Mouse (Mus musculus) cerebellum, adult 2 months (tissue): ENCODE results near the gene Satb2. TPM values are rescaled to one million over a fixed set of nuclear protein-coding genes. Genes with fewer than 3 reads are reported as not detected.

Experiments
- DNase-seq, 2 experiments: peaks; one replicate each; pipeline ENCODE4 v3.0.0; 2021
- H3K27ac ChIP-seq: fragments of 200-500 bp; 2 replicates; pipeline ENCODE4 v1.5.1; 2012; ENCODE audit warnings: low read length, control low read depth, inconsistent platforms; ENCODE audit not compliant: insufficient read depth
- H3K27me3 ChIP-seq: fragments of 200-500 bp; 2 replicates; pipeline ENCODE4 v1.6.1; 2012; ENCODE audit warnings: inconsistent platforms, mild to moderate bottlenecking, low read length, moderate library complexity; ENCODE audit not compliant: control insufficient read depth, insufficient read depth
- H3K4me1 ChIP-seq: fragments of 200-500 bp; 2 replicates; pipeline ENCODE4 v1.6.1; 2011; ENCODE audit warnings: low read length; ENCODE audit not compliant: control insufficient read depth, insufficient read depth
- H3K4me3 ChIP-seq: fragments of 200-500 bp; replicated peaks from 2 replicates; pipeline ENCODE3; 2011; ENCODE audit warnings: mild to moderate bottlenecking, low read depth, low read length, control low read depth; ENCODE audit not compliant: insufficient read depth
- CTCF ChIP-seq: fragments of 200-500 bp; IDR thresholded peaks from 2 replicates; pipeline ENCODE4 v1.5.1; 2011; ENCODE audit warnings: low read depth, mild to moderate bottlenecking, control low read depth, low read length, moderate library complexity, borderline replicate concordance; ENCODE audit not compliant: insufficient read depth
- POLR2A ChIP-seq: fragments of 200-500 bp; IDR thresholded peaks from 2 replicates; pipeline ENCODE4 v1.6.1; 2011; ENCODE audit warnings: low read length, control low read depth, borderline replicate concordance; ENCODE audit not compliant: insufficient read depth
- WGBS: fragments of 180-500 bp; shearing (Covaris S2); methylation state at CpG from one replicate; pipeline ENCODE4 v1.1.7; 2018; 5-methylcytosine and 5-hydroxymethylcytosine counted together
- polyA plus RNA-seq: library from polyadenylated mRNA; depleted of rRNA; stranded (reverse); fragments of >200 nt; gene quantifications from 2 replicates; pipeline ENCODE4 v1.2.3, GENCODE M21; 2012

Satb2 gene
- polyA plus RNA-seq, 1 experiment: 0.29 TPM

GRCm38 (mm10) chr1:56761512-56761911 is 216.9 kb downstream of the Satb2 start:
- 94% methylated on average over 1 of the region's 1 CpGs for WGBS
- no peak for DNase-seq
- TF ChIP-seq CTCF: no peak
- no peak for TF ChIP-seq POLR2A

GRCm38 (mm10) chr1:56753283-56753682 is 225.2 kb downstream of the Satb2 start:
- H3K27me3 ChIP-seq: no peaks in the 10 kb centered on the region
- H3K27ac ChIP-seq: no peak overlapping the region
- no peak for DNase-seq
- 73% methylated on average over 1 of the region's 1 CpGs for WGBS
- no peak for TF ChIP-seq POLR2A
- TF ChIP-seq CTCF: no peak
- no peak overlapping the region for H3K4me3 ChIP-seq
- H3K4me1 ChIP-seq: peaks cover 2% of the 10 kb centered on the region; the same call in 1 of the 2 replicates

More at GRCm38 (mm10) chr1:56761512-56761911, 216.9 kb downstream of the Satb2 start:
- H3K4me3 ChIP-seq: no peak overlapping the region
- no peak overlapping the region for H3K27ac ChIP-seq
- H3K27me3 ChIP-seq: no peaks in the 10 kb centered on the region
- no peaks in the 10 kb centered on the region for H3K4me1 ChIP-seq

GRCm38 (mm10) chr1:56750693-56751092 is 227.8 kb downstream of the Satb2 start:
- peaks cover 2% of the 10 kb centered on the region; the same call in 1 of the 2 replicates for H3K4me1 ChIP-seq
- no peak overlapping the region for H3K27ac ChIP-seq
- TF ChIP-seq POLR2A (no peak), CTCF (no peak)
- H3K4me3 ChIP-seq: no peak overlapping the region
- no peaks in the 10 kb centered on the region for H3K27me3 ChIP-seq
- WGBS: 98% methylated on average over 2 of the region's 2 CpGs
- DNase-seq: no peak

- no peak overlapping the region for H3K4me3 ChIP-seq
- DNase-seq: peak; percentile 55 to 71
- no peaks in the 10 kb centered on the region for H3K27me3 ChIP-seq
- WGBS: 9% methylated on average over 16 of the region's 16 CpGs
- H3K27ac ChIP-seq: no peak overlapping the region
- H3K4me1 ChIP-seq: peaks cover 2% of the 10 kb centered on the region; the same call in 1 of the 2 replicates
- TF ChIP-seq CTCF (no peak), POLR2A (no peak)
Observed at GRCm38 (mm10) chr1:56749629-56750311, 228.7 kb downstream of the Satb2 start.

- Histone ChIP-seq H3K4me1 (peaks cover 2% of the 10 kb centered on the region; the same call in 1 of the 2 replicates), H3K4me3 (no peak overlapping the region), H3K27ac (no peak overlapping the region), H3K27me3 (no peaks in the 10 kb centered on the region)
- TF ChIP-seq POLR2A (no peak), CTCF (no peak)
- no peak for DNase-seq
- 49% methylated on average over 11 of the region's 11 CpGs for WGBS
Observed at GRCm38 (mm10) chr1:56748876-56749493, 229.5 kb downstream of the Satb2 start.
